Mouse (Mus musculus): Measurements from ENCODE around the gene Mad1l1.

DNA sequence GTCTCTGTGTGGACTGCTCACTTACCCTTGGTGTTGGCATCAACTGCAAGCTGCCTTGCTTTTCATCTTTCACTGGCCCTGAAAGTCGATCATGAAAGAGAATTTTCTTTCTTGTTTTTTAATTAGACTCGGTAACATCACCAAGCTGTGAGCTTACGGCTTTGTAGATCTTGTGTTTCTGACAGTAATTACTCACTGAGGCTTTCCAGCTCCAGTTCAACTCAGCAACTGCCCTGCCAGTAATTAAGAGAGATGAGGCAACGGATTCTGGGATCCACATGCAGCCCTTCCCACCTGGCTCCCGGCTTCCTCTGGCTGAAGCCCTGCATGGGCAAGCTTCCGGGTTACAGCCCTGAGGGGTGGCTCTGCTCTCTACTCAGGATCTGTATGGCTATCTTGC, 298.5 kb downstream of the Mad1l1 start:
- no peak for TF ChIP-seq POLR2A (IDR thresholded peaks at IDR 0.05; ENCODE audit: insufficient read depth, low read depth, low read length)
- TF ChIP-seq CTCF (IDR thresholded peaks at IDR 0.05; ENCODE audit: insufficient read depth, low read depth, low read length) = no peak
